Mouse (Mus musculus) right cerebral cortex, adult 18-20 months (tissue): Measurements from ENCODE around the gene H2-D1.
"Not testable (repeated sequence)": the region's sequence is repeated elsewhere in the genome, so short reads cannot be mapped to it uniquely, and the experiment has no call there.

Experiments used
- DNase-seq: peaks from one replicate; pipeline ENCODE4 v3.0.0; 2022; ENCODE audit warnings: mixed read lengths

H2-D1 gene

DNA sequence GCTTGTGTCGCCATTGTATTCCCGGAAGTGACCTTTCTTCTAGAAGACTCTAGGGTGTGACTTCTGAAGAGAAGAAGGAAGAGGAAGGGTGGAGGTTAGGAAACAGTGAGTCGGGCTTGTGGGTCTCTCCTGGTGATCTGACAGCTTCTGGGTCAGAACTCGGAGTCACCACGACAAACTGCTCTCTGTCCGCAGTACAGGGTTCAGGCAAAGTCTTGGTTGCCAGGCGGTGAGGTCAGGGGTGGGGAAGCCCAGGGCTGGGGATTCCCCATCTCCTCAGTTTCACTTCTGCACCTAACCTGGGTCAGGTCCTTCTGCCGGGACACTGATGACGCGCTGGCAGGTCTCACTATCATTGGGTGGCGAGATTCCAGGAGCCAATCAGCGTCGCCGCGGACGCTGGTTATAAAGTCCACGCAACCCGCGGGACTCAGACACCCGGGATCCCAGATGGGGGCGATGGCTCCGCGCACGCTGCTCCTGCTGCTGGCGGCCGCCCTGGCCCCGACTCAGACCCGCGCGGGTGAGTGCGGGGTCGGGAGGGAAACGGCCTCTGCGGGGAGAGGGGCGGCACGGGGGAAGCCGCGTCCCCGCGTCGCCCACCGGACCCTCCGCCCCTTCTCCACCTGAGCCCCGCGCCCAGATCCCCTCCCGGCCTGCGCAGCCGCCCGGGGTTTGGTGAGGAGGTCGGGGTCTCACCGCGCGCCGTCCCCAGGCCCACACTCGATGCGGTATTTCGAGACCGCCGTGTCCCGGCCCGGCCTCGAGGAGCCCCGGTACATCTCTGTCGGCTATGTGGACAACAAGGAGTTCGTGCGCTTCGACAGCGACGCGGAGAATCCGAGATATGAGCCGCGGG is at the start of gene H2-D1:
Gene H2-D1, plus strand, starts transcription at position 67 of the 859 bp plus-strand sequence.
- DNase-seq, result peak; percentile 96

DNA sequence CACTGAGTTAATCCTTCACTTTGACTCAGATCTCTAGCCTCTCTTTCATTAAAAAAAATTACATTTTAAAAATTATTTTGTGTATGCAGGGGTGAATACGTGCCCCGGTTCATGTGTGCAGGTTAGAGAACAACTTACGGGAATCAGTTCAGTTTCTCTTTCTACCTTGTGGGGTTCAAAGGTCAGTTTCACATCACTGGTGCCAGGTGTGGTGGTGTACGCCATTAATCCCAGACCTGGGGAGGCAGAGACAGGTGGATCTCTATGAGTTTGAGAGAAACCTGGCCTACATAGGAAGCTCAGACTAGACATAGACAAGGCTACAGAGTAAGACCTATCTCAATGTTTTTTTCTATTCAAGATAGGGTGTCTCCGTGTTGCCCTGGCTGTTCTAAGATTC is 49.5 kb upstream of the H2-D1 start:
- no peak for DNase-seq

DNA sequence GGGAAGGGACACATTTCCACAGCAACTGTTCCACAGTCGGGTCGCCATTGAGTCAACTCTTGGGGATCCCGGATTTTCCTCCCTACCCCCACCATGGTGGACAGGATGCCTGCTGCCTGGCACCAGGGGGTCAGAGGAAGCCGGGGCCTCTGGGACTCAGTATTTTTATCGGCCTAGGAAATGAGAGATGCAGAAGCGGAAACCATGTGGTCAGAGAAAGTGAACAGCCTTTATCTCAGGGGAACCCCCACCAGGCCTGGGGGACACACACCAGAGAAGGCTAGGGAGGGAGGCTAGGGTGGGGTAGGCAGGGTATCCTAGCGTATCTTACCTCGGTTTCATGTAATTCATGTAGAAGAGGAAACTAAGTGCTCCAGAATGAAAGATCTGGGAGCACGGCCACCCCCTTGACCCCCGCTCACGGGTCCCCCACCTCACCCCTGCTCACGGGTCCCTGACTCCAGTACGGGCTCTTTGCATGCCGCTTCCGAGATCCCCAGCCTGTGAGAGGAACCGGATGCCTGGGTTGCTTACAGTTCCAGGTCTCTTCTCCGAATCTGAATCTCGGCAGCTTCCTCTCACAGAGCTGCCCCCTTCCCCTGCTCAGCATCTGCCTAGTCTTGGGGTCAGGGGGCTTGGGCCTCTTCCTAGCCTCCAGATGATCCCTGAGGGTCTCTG is 43.9 kb upstream of the H2-D1 start:
- no peak for DNase-seq

DNA sequence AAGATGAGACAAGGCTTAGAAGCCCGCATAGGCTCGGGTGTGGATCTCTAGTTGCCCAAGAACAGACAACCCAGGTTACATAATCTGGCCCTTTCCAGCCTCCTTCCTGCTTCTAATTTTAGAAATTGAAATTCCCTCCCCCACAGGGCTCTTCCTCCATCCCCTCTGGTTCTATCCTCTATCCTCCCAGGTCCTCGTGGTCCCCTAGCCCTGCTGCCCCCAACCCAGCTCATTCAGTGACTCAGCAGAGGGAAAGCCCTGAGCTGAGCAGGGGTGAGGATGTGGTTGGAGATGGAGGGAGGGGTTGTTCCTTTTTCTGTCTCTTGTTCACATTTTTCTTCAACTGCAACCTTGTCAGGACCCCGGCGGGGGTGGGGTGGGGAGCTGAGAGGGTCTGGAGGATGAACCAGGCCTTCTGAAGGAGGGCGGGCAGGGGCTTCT is 42.9 kb upstream of the H2-D1 start:
- peak; percentile 34 for DNase-seq

DNA sequence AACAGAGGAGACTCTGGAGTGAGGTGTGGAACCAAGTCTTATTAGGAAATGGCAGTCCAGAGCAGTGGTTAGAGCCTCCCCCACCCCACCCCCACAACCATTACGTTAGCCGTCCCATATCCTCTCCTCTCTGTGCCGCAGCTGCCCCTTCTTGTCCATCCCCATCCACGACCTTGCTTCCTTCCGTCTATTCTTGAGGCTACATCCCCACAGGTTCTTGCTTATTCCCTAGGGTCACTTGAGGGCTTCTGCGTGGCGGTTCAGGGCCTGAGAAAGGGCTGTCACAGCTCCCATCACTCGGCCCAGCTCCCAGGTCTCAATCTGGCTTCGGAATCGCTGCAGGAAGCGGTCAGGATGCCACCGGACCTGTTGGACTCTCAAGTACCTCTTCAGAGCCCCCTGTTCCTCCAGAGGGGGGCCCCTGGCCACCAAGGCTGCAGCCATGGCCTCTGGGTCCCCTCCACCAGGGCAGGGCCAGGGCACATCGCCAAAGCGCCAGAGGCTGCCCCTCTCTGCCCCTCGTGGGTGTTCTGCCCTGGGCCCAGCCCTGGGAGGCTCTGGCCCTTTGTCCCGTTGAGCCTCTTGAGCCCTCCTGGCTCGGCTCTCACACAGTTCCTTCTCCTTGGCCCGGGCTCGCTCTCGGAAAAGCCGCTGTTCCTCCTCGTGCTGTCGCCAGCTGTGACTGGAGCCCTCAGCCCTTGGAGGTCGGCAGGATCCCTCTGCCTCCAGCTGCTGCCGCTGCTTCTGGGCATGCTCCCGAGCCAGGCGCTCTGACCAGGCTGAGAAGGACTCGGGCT is 42.2 kb upstream of the H2-D1 start, which contains the start of gene Gm16181:
Gene Gm16181, plus strand, starts transcription at position 679 of the 797 bp plus-strand sequence.
- DNase-seq, result no peak

DNA sequence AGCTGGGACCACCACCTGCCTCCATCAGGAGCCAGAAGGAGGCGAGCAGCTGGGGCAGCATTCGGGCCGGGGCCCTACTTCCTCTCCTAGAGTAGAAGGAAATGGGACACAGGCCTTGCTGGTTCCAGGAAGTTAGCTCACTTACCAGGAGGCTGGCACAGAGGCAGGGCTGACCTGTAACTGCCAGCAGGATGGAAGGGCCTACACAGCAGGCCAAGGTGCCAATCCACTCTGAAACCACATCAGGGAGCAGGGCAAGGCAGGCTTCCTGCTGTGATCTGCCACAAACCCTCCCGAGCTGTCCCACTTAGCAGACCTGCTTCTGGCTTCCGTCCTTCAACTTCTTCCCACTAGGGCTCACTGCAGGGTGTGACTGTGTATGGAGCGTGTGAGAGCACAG is 40.2 kb upstream of the H2-D1 start:
- no peak for DNase-seq

DNA sequence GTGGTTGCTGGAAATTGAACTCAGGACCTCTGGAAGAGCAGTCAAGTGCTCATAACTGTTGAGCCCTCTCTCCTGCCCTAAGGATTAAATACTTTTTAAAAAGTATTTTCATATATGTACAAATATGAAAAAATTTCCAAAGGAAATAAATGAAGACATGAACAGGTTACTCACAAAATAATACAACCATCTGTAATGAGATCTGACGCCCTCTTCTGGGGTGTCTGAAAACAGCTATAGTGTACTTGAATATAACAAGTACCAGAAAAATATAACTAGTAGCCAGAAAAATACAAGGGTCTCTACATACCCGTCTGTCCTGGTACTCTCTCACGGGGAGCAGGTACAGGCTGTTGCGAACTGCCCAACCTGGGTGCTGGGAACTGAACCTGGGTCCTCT is 37.9 kb upstream of the H2-D1 start:
- DNase-seq, result no peak

DNA sequence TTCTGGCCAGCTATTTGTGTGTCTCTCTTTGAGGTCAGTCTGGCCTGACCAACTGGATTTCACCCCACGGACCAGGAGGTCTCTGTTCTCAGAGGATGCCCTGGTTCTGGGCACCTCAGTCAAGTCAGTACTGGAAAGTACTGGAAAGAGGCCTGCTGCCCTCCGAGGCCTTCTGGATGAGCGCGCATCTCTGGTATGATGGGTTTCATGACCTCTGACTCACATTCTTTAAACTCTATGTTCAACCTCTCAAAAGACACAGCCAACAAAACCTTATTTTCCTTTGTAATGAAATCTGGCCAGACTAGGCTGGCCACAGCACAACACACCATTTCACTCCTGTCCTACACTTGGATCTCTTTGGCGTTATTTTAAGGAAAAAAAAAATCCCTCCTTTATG is 37.1 kb upstream of the H2-D1 start:
- no peak for DNase-seq

DNA sequence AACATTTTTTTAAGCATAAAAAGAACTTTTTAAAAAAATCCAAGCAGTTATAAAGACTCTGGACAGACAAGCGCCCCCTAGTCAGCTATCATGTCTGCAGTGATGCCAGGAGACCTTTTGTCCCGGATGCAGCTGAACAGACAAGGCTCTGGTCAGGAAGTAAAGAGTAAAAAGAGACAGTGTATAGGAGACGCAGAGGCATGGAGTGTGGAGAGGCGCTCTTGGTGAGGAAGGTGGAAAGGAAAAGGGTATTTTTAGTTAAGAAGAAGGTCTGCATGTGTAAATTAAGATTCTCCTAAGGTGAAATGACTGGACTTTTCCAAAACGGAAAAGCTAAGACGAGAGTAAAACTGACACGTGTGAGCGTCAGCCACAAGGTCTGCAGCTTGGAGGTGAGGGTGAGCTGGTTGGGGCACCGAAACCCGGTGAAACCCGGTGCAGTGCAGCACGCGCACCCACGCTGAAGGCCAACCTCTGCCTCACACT is 35.9 kb upstream of the H2-D1 start:
- DNase-seq, result no peak

DNA sequence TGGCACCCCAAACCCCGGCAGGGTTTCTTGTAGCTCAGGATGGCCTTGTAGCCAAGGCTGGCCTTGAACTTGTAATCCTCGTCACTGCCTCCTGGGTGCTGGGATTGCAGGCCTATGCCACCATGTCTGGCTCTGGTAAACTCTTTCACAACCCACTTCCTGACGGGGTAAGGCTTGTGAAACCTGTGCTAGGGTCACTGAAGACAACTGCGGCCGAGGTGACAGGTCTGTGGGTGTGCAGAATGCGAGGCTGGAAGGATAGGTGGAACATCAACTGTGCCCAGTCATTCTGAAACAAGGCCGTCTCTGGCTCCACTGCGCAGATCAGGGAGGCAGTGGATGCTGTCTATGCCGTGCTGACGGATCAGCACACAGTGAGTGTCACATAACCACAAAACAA is 31.5 kb upstream of the H2-D1 start:
- DNase-seq, result no peak

DNA sequence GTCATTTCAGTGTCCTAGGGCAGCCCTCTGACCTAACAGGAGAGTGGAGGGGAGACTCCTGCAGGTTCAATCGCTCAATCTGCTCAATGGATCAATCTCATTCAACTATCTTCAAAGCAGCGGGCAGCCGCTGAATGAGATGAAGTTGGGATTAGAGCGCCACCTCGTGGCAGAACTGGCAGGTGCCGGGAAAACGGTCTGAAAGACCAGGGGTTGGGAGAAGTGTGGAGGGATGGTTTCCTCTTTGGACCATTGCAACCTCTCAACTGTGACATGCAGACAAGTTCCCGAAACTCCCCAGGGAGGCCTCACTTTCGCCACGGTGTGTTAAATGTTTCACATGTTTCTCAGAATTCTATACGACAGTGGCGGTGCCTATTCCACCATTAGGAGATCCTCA is 30.5 kb upstream of the H2-D1 start:
- DNase-seq, result peak; percentile 76

DNA sequence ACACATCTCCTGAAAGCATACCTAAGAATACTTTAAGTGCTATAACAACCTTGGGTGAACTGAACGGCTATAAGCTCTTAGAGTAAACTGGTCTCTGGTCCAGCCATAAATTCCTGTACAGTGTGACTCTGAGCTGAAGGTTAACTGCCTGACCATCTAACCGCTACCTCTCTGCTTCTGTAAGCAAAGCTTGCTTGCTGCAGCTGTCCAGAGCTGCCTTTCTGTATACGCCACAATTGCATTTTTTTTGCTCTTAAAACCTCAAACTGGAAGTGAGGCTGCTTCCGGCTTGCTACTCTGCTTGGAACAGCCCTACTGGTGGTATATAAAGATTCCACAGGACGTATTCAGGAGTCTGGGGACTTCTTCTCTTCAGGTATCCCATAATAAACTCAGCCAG is 29.9 kb upstream of the H2-D1 start:
- DNase-seq, result no peak

DNA sequence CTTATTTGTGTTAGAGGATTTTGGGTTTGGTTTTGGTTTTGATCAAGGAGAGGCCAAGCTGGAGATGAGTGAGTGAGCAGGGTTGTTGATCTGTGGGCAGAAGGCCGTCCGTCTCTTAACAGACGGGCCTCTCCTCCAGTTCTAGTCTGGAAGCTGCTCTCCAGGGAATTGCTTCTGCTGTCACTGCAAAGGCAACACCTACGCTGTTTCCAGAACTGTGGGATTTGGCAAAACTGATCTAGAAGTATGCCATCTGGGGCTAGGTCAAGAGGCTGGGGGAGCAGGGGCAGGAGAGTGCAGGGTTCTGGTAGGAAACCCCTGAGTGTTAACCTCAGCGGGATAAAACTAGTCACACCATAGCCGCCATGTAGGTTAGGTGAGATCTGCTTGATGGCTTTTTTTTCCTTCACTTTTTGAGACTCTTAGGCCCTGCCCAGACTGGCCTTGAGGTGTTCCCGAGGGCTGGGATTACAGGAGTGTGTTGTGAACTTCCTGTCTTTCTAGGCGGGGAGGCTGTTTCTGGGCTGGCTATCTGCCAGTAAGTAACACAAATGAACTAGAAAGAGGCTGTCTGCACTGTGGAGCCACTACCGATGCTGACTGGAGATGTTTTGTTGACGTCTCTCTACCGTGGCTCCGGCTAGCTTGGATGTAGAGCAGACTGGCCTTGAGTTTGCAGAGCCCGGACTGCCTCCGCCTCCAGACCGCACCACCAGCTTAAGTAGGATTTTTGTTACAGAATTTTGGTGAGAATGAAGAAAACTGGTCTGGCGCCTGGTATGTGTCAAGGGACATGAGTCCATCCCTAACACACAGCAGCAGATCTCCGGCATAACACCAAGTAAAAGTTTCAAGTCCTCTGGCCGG is 29.2 kb upstream of the H2-D1 start, which contains the start of gene Atp6v1g2:
Gene Atp6v1g2, plus strand, starts transcription at position 547 of the 867 bp plus-strand sequence.
- DNase-seq, result no peak

DNA sequence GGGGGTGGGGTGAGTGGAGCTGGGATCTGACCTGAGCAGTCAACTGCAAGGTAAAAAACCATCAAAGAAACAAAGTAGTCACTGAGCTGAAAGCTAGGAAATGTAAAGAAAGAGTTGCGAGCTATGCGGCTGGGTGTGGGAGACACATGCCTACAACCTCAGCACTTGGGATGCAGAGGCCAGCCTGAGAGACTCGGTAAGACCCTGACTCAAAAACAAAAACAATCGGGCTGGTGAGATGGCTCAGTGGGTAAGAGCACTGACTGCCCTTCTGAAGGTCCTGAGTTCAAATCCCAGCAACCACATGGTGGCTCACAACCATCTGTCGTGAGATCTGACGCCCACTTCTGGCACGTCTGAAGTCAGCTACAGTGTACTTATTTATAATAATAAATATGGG is 28.4 kb upstream of the H2-D1 start:
- not testable (repeated sequence) for DNase-seq

DNA sequence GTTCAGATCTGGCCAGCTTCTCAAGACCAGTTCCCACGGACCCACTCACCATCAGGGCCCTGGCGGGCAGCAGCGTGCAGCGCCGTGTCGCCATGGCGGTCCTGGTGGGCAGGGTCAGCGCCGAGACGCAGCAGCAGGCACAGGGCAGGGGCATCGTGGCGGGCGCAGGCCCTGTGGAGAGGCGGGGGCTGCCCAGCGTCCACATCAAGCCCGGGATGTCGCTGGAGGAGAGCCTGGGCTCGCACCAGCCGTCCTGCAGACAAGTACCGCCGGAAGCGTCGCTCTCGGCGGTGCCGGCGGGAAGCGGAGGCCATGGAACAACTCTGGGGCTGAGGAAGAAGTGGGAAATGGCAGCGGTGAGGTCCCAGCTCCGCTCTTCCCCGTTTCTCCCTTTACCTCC is 27.6 kb upstream of the H2-D1 start:
- no peak for DNase-seq

DNA sequence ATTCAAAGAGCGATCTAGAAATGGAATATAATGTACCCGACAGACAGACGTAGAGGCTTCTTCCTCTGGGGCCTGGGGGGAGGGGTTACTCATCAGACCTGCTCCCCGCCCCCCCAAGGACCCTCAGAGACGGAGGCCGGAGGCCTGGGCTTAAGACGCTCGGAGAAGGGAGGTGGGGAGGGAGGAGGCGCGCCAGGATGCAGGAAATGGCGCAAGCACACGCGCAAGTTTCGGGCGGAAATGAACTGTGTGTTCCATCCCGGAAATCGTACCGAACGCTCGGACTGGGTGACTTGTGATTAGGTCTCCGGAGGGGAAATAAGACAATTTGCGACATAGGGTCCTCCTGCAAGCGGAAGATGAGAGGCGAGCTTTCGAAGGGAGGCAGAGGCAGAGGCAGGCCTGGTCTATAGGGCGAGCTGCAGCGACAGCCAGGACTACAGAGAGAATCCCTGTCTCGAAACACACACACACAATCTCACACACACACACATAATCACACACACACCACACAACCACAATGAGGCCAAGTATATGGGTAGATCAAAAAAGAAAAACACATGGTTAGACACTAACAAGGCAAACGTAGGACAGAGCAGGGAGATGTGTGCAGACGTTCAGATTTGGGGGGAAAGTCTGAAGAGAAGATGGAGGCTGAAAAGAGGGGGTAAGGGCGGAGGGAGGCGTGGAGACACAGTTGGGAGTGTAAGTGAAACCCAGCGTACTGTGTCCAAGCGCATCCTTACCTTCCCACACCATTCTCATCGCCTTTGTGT is 26.7 kb upstream of the H2-D1 start, which contains the start of gene Nfkbil1:
Gene Nfkbil1, minus strand, starts transcription at position 179 of the 776 bp plus-strand sequence.
- DNase-seq, result peak; percentile 95

DNA sequence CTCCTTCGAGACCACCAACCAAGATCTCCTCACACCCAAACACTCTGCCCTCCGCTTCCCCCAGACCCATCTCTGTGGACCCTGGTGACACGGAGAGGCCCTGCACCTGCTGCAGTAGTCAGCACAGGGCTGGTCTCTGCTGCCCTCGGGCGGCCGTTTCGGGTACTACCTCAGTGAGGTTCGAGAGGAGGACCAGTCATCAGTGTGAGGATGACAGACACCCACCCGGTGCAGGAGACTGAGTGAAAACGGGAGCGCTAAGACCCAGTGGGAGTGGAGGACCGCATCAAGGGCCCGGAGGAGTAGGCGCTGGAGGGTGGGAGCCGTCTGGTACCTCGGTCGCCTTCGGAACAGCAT is 26.2 kb upstream of the H2-D1 start:
- peak; percentile 98 for DNase-seq

DNA sequence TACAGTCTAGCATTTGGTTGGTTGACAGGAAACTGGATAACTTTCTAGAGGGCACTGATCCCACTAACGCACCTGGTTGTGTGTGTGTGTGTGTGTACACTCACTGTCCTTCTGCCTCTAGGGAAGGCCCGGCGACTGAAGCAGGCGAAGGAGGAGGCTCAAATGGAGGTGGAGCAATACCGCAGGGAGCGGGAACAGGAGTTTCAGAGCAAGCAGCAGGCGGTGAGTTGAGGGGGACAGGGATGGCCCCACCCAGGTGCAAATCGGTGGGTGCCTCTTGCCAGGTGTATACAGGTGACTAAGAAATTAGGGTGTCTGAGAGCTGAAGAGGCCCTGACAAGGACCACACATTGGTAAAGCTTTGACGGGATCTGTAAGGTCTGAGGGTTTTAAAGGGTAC is 25.5 kb upstream of the H2-D1 start:
- DNase-seq, result no peak

DNA sequence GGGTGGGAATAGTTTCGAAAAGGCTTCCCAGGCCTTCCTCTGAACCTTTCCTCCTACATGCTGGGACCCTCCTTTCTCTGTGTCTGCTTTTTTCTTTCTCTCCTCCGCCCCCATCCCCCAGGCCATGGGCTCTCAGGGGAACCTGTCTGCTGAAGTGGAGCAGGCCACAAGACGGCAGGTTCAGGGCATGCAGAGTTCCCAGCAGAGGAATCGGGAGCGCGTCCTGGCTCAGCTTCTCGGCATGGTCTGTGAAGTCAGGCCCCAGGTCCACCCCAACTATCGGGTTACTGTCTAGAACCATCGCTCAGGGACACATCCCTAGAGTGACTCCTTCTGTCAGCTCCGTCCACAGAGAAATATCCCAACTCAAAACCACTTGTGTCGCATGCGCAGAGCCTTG is 25.0 kb upstream of the H2-D1 start:
- DNase-seq, result no peak

DNA sequence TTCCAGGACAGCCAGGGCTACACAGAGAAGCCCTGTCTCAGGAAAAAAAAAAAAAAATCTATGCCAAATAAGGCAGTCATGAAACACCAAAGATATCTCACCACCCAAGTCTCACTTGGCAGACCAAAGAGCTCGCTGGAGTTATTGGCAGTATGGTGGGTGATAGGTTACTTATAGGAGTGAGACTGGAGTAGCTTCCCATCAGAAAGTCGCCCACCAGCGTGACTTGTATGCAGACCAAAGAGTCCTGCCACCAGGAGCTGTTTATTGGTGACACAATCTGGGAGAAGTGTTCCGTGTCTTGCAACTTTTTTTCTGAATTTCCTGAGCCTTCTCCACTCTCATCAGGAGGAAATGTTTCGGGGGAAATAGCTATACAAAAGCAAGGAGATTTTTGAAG is 22.8 kb upstream of the H2-D1 start:
- DNase-seq, result no peak
